Mouse (Mus musculus) heart, embryonic 13.5 days (tissue): ENCODE results near the gene Edaradd. TPM values are rescaled to one million over a fixed set of nuclear protein-coding genes. Genes with fewer than 3 reads are reported as not detected.
"Not testable (repeated sequence)": the region's sequence is repeated elsewhere in the genome, so short reads cannot be mapped to it uniquely, and the experiment has no call there.

Experiments
- ATAC-seq: fragments of 200-750 bp; cut with Nextera tagmentation; 2 replicates; pipeline ENCODE4 v1.8.0; 2017; ENCODE audit warnings: moderate TSS enrichment; ENCODE audit not compliant: insufficient number of reproducible peaks, low FRiP score, low TSS enrichment; ENCODE audit errors: extremely low read depth
- H3K27ac ChIP-seq: fragments of 300-500 bp; sonication (generic); replicated peaks from 2 replicates; pipeline ENCODE4 v1.5.1; 2015; ENCODE audit warnings: moderate library complexity, mild to moderate bottlenecking, inconsistent platforms
- H3K27me3 ChIP-seq: fragments of 300-500 bp; sonication (generic); replicated peaks from 2 replicates; pipeline ENCODE4 v1.6.1; 2015; ENCODE audit warnings: mild to moderate bottlenecking, inconsistent platforms
- H3K36me3 ChIP-seq: fragments of 300-500 bp; sonication (generic); 2 replicates; pipeline ENCODE4 v1.6.1; 2015; ENCODE audit warnings: mild to moderate bottlenecking, inconsistent platforms
- H3K4me1 ChIP-seq: fragments of 300-500 bp; sonication (generic); 2 replicates; pipeline ENCODE4 v1.6.1; 2015; ENCODE audit warnings: inconsistent platforms
- H3K4me2 ChIP-seq: fragments of 300-500 bp; sonication (generic); 2 replicates; pipeline ENCODE4 v1.6.1; 2015; ENCODE audit warnings: inconsistent platforms, mild to moderate bottlenecking, moderate library complexity
- H3K4me3 ChIP-seq: fragments of 300-500 bp; sonication (generic); 2 replicates; pipeline ENCODE4 v1.5.1; 2015; ENCODE audit warnings: moderate library complexity, mild to moderate bottlenecking, inconsistent platforms
- H3K9ac ChIP-seq: fragments of 300-500 bp; sonication (generic); 2 replicates; pipeline ENCODE4 v1.6.1; 2015; ENCODE audit warnings: inconsistent platforms, mild to moderate bottlenecking, moderate library complexity
- H3K9me3 ChIP-seq: fragments of 300-500 bp; sonication (generic); 2 replicates; pipeline ENCODE4 v1.6.1; 2016; ENCODE audit warnings: inconsistent platforms
- WGBS: fragments of 180-500 bp; shearing (Covaris S2); methylation state at CpG from one replicate; pipeline ENCODE4 v1.1.7; 2015; ENCODE audit warnings: mixed read lengths; 5-methylcytosine and 5-hydroxymethylcytosine counted together
- polyA plus RNA-seq: library from polyadenylated mRNA; unstranded; fragments of >200 nt; fragmentation: Nextera tagmentation; extraction: Ambion mirVana; gene quantifications from 2 replicates; pipeline ENCODE4 v1.2.1, GENCODE M21; 2015

The Edaradd gene
- polyA plus RNA-seq, 1 experiment from 2014 or later: 0.49 TPM

DNA sequence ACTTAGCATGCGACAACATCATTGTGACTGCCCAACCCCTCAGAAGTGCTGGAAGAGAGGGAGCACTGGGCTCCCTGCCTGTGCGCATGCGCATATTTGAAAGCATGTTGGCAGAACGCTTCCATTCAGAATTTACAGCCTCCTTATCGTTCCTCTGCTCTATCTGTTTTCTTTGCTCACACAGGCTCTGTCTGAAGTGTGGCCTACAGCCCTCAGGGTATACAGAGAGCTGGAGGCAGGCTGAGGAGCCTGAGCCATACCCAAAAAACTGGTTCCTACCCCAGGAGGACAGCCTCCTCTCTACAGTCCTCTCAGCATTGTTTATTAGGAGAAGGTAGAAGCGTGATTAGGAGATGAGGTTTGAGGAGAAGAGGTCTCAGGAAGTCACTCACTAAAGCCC is 40.4 kb downstream of the Edaradd start:
- H3K27ac ChIP-seq: no peak overlapping the region
- no peak overlapping the region for H3K4me3 ChIP-seq
- no peaks in the 10 kb centered on the region for H3K9me3 ChIP-seq
- no peaks in the 10 kb centered on the region for H3K36me3 ChIP-seq
- H3K4me1 ChIP-seq: no peaks in the 10 kb centered on the region
- H3K27me3 ChIP-seq: no peaks in the 10 kb centered on the region
- WGBS: 69% methylated on average over 6 of the region's 6 CpGs
- no peak overlapping the region for H3K9ac ChIP-seq
- ATAC-seq: no peak
- H3K4me2 ChIP-seq: no peak overlapping the region

DNA sequence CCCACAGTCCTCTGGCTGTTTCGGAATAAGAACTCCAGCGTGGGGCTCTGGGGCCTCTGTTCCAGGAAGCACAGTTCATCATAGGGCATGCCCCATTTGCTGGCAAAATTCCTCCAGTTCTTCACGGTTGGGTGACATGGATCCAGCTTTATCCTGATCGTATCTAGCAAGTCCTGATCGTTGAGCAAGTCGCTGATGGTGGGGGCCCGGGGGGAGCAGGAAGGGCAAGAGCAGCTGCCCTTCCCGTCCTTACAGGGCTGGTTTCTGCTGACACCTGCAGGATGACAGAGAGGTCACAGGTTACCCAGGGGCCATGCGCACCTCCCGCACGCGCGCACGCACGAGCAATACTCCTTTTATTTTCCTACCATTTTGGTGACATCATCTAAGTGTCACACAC is 41.9 kb downstream of the Edaradd start:
- H3K27ac ChIP-seq: no peak overlapping the region
- no peaks in the 10 kb centered on the region for H3K27me3 ChIP-seq
- no peaks in the 10 kb centered on the region for H3K9me3 ChIP-seq
- H3K4me3 ChIP-seq: no peak overlapping the region
- ATAC-seq: no peak
- no peaks in the 10 kb centered on the region for H3K36me3 ChIP-seq
- no peaks in the 10 kb centered on the region for H3K4me1 ChIP-seq
- no peak overlapping the region for H3K9ac ChIP-seq
- WGBS: 79% methylated on average over 15 of the region's 15 CpGs
- H3K4me2 ChIP-seq: no peak overlapping the region

DNA sequence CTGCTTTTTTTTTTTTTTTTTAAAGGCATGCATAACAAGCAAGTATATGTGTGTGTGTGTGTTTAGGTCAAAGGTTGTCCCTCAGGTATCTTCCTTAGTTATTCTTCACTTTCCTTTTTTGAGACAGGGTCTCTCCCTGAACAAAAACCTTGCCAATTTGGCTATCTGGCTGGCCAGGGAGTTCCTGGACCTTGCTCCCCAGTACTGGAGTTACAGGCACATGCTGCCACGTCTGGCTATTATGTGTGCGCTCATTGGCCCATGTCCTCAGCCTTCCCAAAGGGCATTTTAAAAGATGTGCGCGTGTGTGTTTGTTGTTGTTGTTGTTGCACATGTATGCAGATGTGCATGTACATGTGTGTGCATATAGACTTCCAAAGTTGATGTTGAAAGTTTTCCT is 43.4 kb downstream of the Edaradd start:
- H3K27me3 ChIP-seq: peaks cover 9% of the 10 kb centered on the region; the same call in 1 of the 2 replicates
- WGBS: 85% methylated on average over 4 of the region's 4 CpGs
- H3K4me3 ChIP-seq: no peak overlapping the region
- no peak for ATAC-seq
- H3K36me3 ChIP-seq: no peaks in the 10 kb centered on the region
- H3K4me1 ChIP-seq: no peaks in the 10 kb centered on the region
- no peak overlapping the region for H3K4me2 ChIP-seq
- H3K9me3 ChIP-seq: no peaks in the 10 kb centered on the region
- no peak overlapping the region for H3K9ac ChIP-seq
- no peak overlapping the region for H3K27ac ChIP-seq

DNA sequence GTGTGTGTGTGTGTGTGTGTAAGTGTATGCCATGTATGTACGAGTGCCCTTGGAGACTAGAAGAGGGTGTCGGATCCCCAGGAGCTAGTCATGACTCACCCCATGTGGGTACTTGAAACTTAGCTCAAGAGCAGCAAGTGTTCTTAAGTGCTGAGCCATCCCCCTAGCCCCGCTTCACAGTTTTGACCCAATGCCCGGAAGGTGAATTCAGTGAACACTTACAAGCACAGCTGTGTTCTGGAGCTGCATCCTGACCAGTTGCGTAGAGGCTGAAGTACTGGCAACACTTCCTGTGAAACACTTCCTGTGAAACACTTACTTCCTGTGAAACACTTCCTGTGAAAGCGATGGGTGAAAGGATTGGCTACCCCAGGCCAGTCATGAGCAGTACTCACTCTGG is 45.0 kb downstream of the Edaradd start:
- Histone ChIP-seq H3K27ac (no peak overlapping the region), H3K9ac (no peak overlapping the region), H3K9me3 (no peaks in the 10 kb centered on the region), H3K27me3 (peaks cover 9% of the 10 kb centered on the region; the same call in 1 of the 2 replicates), H3K4me1 (no peaks in the 10 kb centered on the region), H3K4me3 (no peak overlapping the region), H3K36me3 (no peaks in the 10 kb centered on the region), H3K4me2 (no peak overlapping the region)
- ATAC-seq: no peak
- 69% methylated on average over 6 of the region's 6 CpGs for WGBS

DNA sequence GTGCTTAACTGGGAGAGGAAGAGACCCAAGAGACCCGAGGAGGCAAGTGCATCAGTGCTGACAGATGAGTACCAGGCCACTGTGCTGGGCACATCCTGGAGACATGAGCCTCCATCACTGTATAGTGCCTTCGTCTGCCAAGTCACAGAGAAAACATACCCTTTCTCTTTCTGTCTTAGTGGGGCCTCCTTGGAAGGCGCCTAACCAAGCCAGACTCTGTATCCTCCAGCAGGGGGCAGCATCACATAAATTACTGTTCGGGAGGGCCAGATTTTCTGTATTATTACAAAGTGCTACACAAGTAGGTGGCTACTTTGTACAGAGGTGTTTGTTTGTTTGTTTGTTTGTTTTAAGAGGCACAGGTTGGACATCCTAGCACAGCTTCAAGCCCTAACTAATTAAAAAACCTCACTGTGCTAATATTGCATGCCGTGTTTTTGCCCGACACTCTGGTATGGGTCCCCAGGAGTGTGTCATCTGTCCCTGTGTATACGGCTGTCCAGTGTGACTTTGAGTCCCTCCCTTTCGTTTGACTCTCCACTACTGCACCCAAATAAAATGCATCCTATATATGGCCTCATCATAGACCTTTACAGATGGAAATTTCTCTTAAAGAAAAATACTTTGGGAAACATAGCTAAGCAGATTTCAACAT is 46.4 kb downstream of the Edaradd start:
- H3K4me1 ChIP-seq: no peaks in the 10 kb centered on the region
- no peaks in the 10 kb centered on the region for H3K36me3 ChIP-seq
- H3K27me3 ChIP-seq: peaks cover 9% of the 10 kb centered on the region; the same call in 1 of the 2 replicates
- WGBS: 36% methylated on average over 8 of the region's 8 CpGs
- H3K27ac ChIP-seq: no peak overlapping the region
- no peaks in the 10 kb centered on the region for H3K9me3 ChIP-seq
- no peak overlapping the region for H3K4me3 ChIP-seq
- H3K4me2 ChIP-seq: no peak overlapping the region
- ATAC-seq: no peak
- no peak overlapping the region for H3K9ac ChIP-seq

DNA sequence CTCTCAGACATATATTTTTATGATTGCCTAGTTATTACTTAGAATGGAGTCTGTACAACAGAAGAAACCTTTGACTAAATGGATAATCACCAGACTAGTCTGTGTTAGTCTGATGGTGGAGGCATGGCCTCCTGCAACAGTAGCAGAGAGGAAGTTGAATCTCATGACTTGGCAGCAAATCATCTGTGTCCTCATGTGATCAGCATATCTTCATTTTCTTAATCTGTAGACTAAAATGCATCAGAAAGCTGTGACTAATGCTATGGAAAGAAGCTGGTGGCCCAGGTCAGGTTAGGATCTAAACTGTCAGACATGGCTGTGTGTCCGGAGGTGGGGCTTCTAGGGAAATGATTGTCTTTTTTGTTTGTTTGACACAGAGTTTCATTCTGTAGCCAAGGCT is 51.8 kb downstream of the Edaradd start:
- no peak for ATAC-seq
- Histone ChIP-seq H3K9me3 (no peaks in the 10 kb centered on the region), H3K27me3 (peaks cover 9% of the 10 kb centered on the region; the same call in 1 of the 2 replicates), H3K4me3 (no peak overlapping the region), H3K9ac (no peak overlapping the region), H3K4me1 (no peaks in the 10 kb centered on the region), H3K27ac (no peak overlapping the region), H3K36me3 (no peaks in the 10 kb centered on the region), H3K4me2 (no peak overlapping the region)
- WGBS: 84% methylated on average over 1 of the region's 1 CpGs

DNA sequence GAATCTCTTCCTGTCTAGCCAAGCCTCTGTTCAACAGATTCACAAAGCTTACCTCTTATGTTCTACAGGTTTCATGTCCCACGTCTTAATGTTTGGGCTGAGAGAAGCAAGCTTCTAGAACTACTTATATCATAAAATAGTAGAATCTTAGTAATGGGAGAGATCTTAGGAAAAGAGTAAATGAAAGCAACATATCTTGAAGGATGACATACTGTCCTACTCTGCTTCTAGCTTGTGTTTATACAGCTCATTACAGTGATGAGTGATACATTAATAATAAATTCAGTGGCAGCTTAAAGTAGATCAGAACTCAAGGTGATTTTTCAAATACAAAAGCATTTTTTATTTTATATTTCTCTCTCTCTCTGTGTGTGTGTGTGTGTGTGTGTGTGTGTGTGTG is 55.4 kb downstream of the Edaradd start, which contains the start of gene Lgals8:
Gene Lgals8 (minus strand): TSS at position 101 of the 400 bp plus-strand sequence.
- ATAC-seq: no peak
- Histone ChIP-seq H3K27me3 (no peaks in the 10 kb centered on the region), H3K4me1 (peaks cover 18% of the 10 kb centered on the region), H3K27ac (no peak within 1 kb of the TSS), H3K9ac (no peak within 1 kb of the TSS), H3K36me3 (no peaks in the 10 kb centered on the region), H3K4me3 (no peak within 1 kb of the TSS), H3K4me2 (no peak within 1 kb of the TSS), H3K9me3 (no peaks in the 10 kb centered on the region)
- 81% methylated on average over 1 of the region's 1 CpGs for WGBS

DNA sequence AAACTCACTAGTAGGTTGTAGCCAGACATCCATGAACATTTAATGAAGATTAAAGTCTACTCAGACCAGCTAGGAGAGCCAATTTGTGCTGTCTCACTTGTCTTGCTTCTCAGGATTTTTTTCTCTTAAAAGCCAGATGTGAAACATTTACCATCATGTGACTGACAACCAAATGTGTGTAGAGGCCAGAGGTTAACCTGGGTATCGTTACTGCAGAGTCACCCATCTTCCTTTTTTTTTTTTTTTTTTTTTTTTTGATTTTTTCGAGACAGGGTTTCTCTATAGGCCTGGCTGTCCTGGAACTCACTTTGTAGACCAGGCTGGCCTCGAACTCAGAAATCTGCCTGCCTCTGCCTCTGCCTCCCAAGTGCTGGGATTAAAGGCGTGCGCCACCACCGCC is 56.1 kb downstream of the Edaradd start:
- WGBS: 75% methylated on average over 6 of the region's 6 CpGs
- peaks cover 20% of the 10 kb centered on the region for H3K4me1 ChIP-seq
- not testable (repeated sequence) for H3K27ac ChIP-seq, ATAC-seq, H3K27me3 ChIP-seq, H3K4me3 ChIP-seq, H3K9ac ChIP-seq, H3K9me3 ChIP-seq, H3K4me2 ChIP-seq, H3K36me3 ChIP-seq

DNA sequence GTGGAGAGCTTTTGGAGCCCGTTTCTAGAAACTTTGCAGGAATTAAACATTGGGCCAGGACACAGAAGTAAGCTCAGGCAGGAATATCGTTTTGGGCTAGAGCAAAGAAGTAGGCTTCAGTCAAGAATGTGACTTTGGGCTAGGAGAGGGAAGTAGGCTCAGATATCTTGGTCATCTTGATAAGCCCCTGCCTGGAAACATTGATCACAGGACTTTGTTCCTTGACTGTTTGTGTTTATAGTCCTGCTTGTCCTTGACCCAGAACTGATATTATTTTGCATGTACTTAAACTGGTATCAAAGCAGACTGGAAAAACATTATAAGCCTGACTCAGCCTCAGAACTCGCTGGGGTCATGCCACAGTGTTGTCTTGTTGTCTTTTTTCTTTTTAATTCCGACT is 57.6 kb downstream of the Edaradd start:
- 62% methylated on average over 4 of the region's 4 CpGs for WGBS
- no peak for ATAC-seq

DNA sequence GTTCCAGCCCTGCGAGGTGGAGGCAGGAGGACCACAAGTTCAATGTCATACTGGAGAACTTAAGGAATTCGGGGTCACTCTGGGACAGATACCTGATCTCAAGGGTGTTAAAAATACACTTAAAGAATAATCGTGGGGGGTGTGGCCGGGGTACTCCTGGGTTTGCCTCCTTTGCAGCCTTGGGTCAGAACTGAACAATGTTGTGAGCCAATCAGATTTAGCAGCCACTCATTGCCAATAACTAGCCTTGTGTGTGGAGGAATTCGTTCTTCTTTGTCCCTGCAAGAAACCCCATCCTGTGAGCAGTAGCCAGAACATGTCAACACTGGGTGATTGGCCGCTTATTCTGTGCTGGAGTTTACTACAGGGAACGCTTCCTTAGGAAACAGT is 58.5 kb downstream of the Edaradd start:
- ATAC-seq: 0 out of 2 replicates have a peak, but pooled peaks have one; percentile 10
- peaks cover 14% of the 10 kb centered on the region; the same call in 1 of the 2 replicates for H3K36me3 ChIP-seq
- H3K27ac ChIP-seq: peak overlapping the region; percentile 83
- H3K9me3 ChIP-seq: no peaks in the 10 kb centered on the region
- 3% methylated on average over 7 of the region's 7 CpGs for WGBS
- H3K9ac ChIP-seq: peak overlapping the region; percentile 90
- H3K27me3 ChIP-seq: no peaks in the 10 kb centered on the region
- peaks cover 20% of the 10 kb centered on the region for H3K4me1 ChIP-seq
- peak overlapping the region; percentile 86 for H3K4me3 ChIP-seq
- peak overlapping the region; percentile 87 for H3K4me2 ChIP-seq

More for the DNA sequence above, 57.6 kb downstream of the Edaradd start:
- Histone ChIP-seq H3K36me3 (peaks cover 11% of the 10 kb centered on the region; the same call in 1 of the 2 replicates), H3K27me3 (no peaks in the 10 kb centered on the region), H3K9me3 (no peaks in the 10 kb centered on the region), H3K4me3 (no peak overlapping the region), H3K9ac (no peak overlapping the region), H3K27ac (no peak overlapping the region), H3K4me1 (peaks cover 20% of the 10 kb centered on the region), H3K4me2 (no peak overlapping the region)

DNA sequence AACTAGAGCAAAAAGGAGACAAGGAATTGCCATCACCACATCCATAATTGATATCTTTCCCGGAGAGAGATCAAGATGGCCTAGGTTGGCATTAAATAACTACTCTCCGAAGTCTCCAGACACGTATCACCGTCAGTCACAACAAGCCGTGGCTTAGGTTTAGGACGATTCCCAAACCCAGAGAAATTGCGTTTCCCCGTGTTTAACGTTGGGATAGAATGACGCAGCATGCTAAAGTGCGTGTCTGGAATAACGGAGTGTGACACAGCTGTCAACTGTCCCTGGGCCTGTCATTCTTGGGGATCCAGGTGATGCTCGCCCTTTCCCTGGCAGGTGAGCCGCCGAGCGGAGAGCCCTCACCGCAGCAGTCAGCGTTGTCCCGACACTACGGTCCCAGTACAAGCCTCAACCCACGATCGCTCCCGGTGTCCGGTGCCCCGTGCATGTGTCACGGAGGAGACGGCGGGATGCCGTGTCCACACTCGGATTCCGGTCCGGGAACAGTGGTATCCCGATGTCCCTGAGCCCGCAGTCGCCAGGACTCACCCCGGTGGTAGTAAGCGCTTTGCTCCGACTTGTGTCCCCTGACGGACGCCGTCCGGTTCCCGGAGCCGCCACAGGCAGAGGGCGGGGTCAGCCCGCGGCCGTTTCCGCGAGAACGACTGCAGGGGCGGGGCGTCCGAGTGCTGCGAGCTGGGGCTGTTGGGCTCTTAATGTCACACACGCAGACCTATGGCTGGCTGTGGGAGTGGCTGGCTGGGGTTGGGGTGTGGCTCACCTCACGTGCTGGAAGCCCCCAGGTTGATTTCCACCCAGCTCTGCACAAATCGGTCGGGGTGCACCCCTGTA is 59.1 kb downstream of the Edaradd start:
- peak; percentile 94 for ATAC-seq
- H3K9ac ChIP-seq: peak overlapping the region; percentile 90
- no peaks in the 10 kb centered on the region for H3K27me3 ChIP-seq
- H3K36me3 ChIP-seq: peaks cover 20% of the 10 kb centered on the region; the same call in 1 of the 2 replicates
- no peaks in the 10 kb centered on the region for H3K9me3 ChIP-seq
- H3K27ac ChIP-seq: peak overlapping the region; percentile 83
- H3K4me3 ChIP-seq: peak overlapping the region; percentile 86
- H3K4me1 ChIP-seq: peaks cover 20% of the 10 kb centered on the region
- H3K4me2 ChIP-seq: peak overlapping the region; percentile 87
- WGBS: under 1% methylated on average over 59 of the region's 59 CpGs
